Mouse (Mus musculus): Measurements from ENCODE around the gene C1qa.

- TF ChIP-seq CTCF (conservative IDR thresholded peaks at IDR 0.05; ENCODE audit: low read length) (no peak), NANOG (IDR thresholded peaks at IDR 0.05; ENCODE audit: borderline replicate concordance, low read length) (no peak)
Measured at GRCm38 (mm10) chr4:136911804-136912203, 13.2 kb upstream of the C1qa start.

All from E14TG2a.4 (cell line).